ENCODE assay signal across 26 mouse cellular contexts in the genomic region with DNA sequence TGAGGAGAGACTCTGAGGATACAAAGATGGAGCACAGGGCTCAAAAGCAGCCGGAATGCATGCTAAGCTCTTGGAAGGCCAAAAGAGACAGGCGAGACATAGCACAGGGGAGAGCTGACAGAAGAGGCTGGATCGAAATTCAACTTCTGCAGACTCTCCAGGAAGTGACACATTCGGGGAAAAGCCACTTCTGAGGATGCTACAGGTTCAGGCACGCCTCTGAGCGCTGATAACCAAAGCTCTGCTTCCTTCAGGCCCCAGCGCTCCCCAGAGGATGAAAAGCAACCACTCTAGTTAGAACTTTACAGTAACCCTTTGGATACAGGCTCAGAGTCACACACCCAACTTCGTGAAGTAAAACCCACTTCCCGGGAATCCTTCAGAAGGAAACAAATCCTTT.
DNase-seq lines count a peak whose midpoint lies in the region; ATAC-seq and TF ChIP-seq lines count a peak whose summit lies in the region.
"Had no signal": no experiment of that assay in that cellular context is flagged by ENCODE, and none has a peak within 500 bp of the region (broad histone marks: within the 10 kb centered on the region; RNA-seq: fewer than 3 reads in every experiment).

No protein-coding gene starts in this region.

- no peaks in the 10 kb centered on the region for H3K4me1 ChIP-seq in limb, embryonic 14.5 days (ENCODE audit: control insufficient read depth, insufficient read depth, low read length)
- peaks cover 12% of the 10 kb centered on the region for H3K4me1 ChIP-seq in limb, embryonic 10.5 days
- H3K4me1 ChIP-seq: liver, embryonic 15.5 days; lung, embryonic 15.5 days had no signal

- WGBS in limb, embryonic 14.5 days: 72% methylated on average over 9 of the region's 9 CpGs
- WGBS in limb, embryonic 10.5 days: 76% methylated on average over 9 of the region's 9 CpGs

- H3K4me2 ChIP-seq in limb, embryonic 14.5 days (replicated peaks; ENCODE audit: low read depth, low read length, severe bottlenecking): no peak overlapping the region
- H3K4me2 ChIP-seq: heart, embryonic 11.5 days; liver, embryonic 15.5 days; lung, embryonic 15.5 days; midbrain, embryonic 13.5 days had no signal

- no peak overlapping the region for H3K9ac ChIP-seq in limb, embryonic 14.5 days (ENCODE audit: low read depth, low read length, severe bottlenecking)
- H3K9ac ChIP-seq: forebrain, postnatal 0 days; liver, embryonic 15.5 days; lung, embryonic 15.5 days had no signal

- peaks cover 23% of the 10 kb centered on the region for H3K36me3 ChIP-seq in limb, embryonic 14.5 days (ENCODE audit: control insufficient read depth, insufficient read depth, low read length)
- peaks cover 49% of the 10 kb centered on the region for H3K36me3 ChIP-seq in limb, embryonic 10.5 days
- H3K36me3 ChIP-seq: liver, embryonic 15.5 days; lung, embryonic 15.5 days had no signal

- ATAC-seq in limb, embryonic 14.5 days (ENCODE audit: low FRiP score, low read depth): no peak
- ATAC-seq: forebrain, postnatal 0 days; hindbrain, postnatal 0 days; midbrain, embryonic 13.5 days; Patski had no signal

- no peak overlapping the region for H3K4me3 ChIP-seq in limb, embryonic 14.5 days (replicated peaks; ENCODE audit: low read length)
- H3K4me3 ChIP-seq in limb, embryonic 10.5 days: no peak overlapping the region
- H3K4me3 ChIP-seq: liver, embryonic 15.5 days; lung, embryonic 15.5 days; megakaryocyte, embryonic 14.5 days; midbrain, embryonic 13.5 days had no signal

- DNase-seq in limb, embryonic 14.5 days (ENCODE audit: low spot score): peak; percentile 43
- DNase-seq in limb, embryonic 10.5 days (ENCODE audit: low spot score): no peak
- peak; percentile 82 for DNase-seq in CD4-positive, CD25-positive, alpha-beta regulatory T cell, adult 2 months (ENCODE audit: low read depth, low spot score)
- DNase-seq in induced T-regulatory cell, adult 2 months (ENCODE audit: low read depth): peak; percentile 85
- peak; percentile 19 to 37 for DNase-seq in thymus, postnatal 36 days
- DNase-seq in gastrocnemius, adult 8-10 months (ENCODE audit: low spot score in 2 of 2): no peak
- no peak for DNase-seq in layer of hippocampus, postnatal 25 days (ENCODE audit: extremely low spot score in 1 of 2, low spot score in 1 of 2)
- no peak for DNase-seq in spleen, postnatal 10 days (ENCODE audit: low spot score in 2 of 2)
- DNase-seq: adrenal gland, postnatal 14 days; cerebellum, adult 8-10 months; forebrain, postnatal 0 days; heart, postnatal 14 days; kidney, adult 18-20 months; kidney, postnatal 4 days; liver; lung, postnatal 36 days; retina, postnatal 1 day; right cerebral cortex, postnatal 25 days; spleen, adult 18-20 months had no signal

- no peak for TF ChIP-seq POLR2A in limb, embryonic 14.5 days (IDR thresholded peaks at IDR 0.05; ENCODE audit: borderline replicate concordance, extremely low read depth, insufficient read depth, insufficient read length)

- no peaks in the 10 kb centered on the region for H3K27me3 ChIP-seq in limb, embryonic 14.5 days (ENCODE audit: control insufficient read depth, insufficient read depth, low read length)
- no peaks in the 10 kb centered on the region for H3K27me3 ChIP-seq in limb, embryonic 10.5 days (ENCODE audit: low read depth, poor library complexity, severe bottlenecking)
- H3K27me3 ChIP-seq: liver, embryonic 15.5 days; lung, embryonic 15.5 days; megakaryocyte, embryonic 14.5 days; midbrain, embryonic 13.5 days; Patski had no signal

- H3K9me3 ChIP-seq in limb, embryonic 14.5 days (ENCODE audit: control insufficient read depth, low read length): no peaks in the 10 kb centered on the region
- no peaks in the 10 kb centered on the region for H3K9me3 ChIP-seq in limb, embryonic 10.5 days (replicated peaks)
- H3K9me3 ChIP-seq: liver, embryonic 15.5 days; lung, embryonic 15.5 days; megakaryocyte, embryonic 14.5 days; midbrain, embryonic 13.5 days had no signal

- H3K27ac ChIP-seq in limb, embryonic 14.5 days (replicated peaks; ENCODE audit: low read depth, low read length): no peak overlapping the region
- no peak overlapping the region for H3K27ac ChIP-seq in limb, embryonic 10.5 days
- H3K27ac ChIP-seq: hindbrain, postnatal 0 days; liver, embryonic 15.5 days; lung, embryonic 15.5 days; midbrain, embryonic 13.5 days had no signal

Comparison
In these comparisons a context has a peak if more than half of its experiments do, and no peak if none do; other contexts are left out.
1. DNase-seq: peak in limb, embryonic 14.5 days (single experiment), CD4-positive, CD25-positive, alpha-beta regulatory T cell, adult 2 months (single experiment), induced T-regulatory cell, adult 2 months (single experiment) and thymus, postnatal 36 days (2 of 2); none in limb, embryonic 10.5 days (single experiment), gastrocnemius, adult 8-10 months (0 of 2), layer of hippocampus, postnatal 25 days (0 of 2) and spleen, postnatal 10 days (0 of 2).